Mouse (Mus musculus): ENCODE data around the gene Exoc3l2.
"Not testable (repeated sequence)": the region's sequence is repeated elsewhere in the genome, so short reads cannot be mapped to it uniquely, and the experiment has no call there.

Gene Exoc3l2

GRCm38 (mm10) chr7:19489525-19489924 is 26.4 kb downstream of the Exoc3l2 start:
- no peak for DNase-seq (ENCODE audit: low spot score in 2 of 2)

- DNase-seq (ENCODE audit: low spot score in 2 of 2), result no peak
Observed at GRCm38 (mm10) chr7:19491731-19492130, 28.6 kb downstream of the Exoc3l2 start.

GRCm38 (mm10) chr7:19494751-19495474 is 31.8 kb downstream of the Exoc3l2 start:
- DNase-seq (ENCODE audit: low spot score in 2 of 2), result no peak

- DNase-seq (ENCODE audit: low spot score in 2 of 2), result no peak
Observed at GRCm38 (mm10) chr7:19495521-19496213, 32.5 kb downstream of the Exoc3l2 start.

GRCm38 (mm10) chr7:19496214-19496555 is 33.1 kb downstream of the Exoc3l2 start:
- no peak for DNase-seq (ENCODE audit: low spot score in 2 of 2)

GRCm38 (mm10) chr7:19498326-19498725 is 35.2 kb downstream of the Exoc3l2 start:
- no peak for DNase-seq (ENCODE audit: low spot score in 2 of 2)

- no peak for DNase-seq (ENCODE audit: low spot score in 2 of 2)
Observed at GRCm38 (mm10) chr7:19500420-19501363, 37.6 kb downstream of the Exoc3l2 start.

- no peak for DNase-seq (ENCODE audit: low spot score in 2 of 2)
Observed at GRCm38 (mm10) chr7:19501658-19502057, 38.5 kb downstream of the Exoc3l2 start.

GRCm38 (mm10) chr7:19503481-19504068 is 40.4 kb downstream of the Exoc3l2 start:
- DNase-seq (ENCODE audit: low spot score in 2 of 2), result peak; percentile 19 to 51

- no peak for DNase-seq (ENCODE audit: low spot score in 2 of 2)
Observed at GRCm38 (mm10) chr7:19506326-19506725, 43.2 kb downstream of the Exoc3l2 start.

- peak; percentile 28 to 29 for DNase-seq (ENCODE audit: low spot score in 2 of 2)
Observed at GRCm38 (mm10) chr7:19506969-19507611, 44.0 kb downstream of the Exoc3l2 start.

GRCm38 (mm10) chr7:19507612-19507981 is 44.5 kb downstream of the Exoc3l2 start:
- DNase-seq (ENCODE audit: low spot score in 2 of 2), result no peak

- DNase-seq (ENCODE audit: low spot score in 2 of 2), result peak; percentile 96 to 97
Observed at GRCm38 (mm10) chr7:19508150-19508923, 45.2 kb downstream of the Exoc3l2 start, which contains the start of the genes Bloc1s3 and Trappc6a. Gene Bloc1s3 (minus strand): TSS chr7:19508367. Gene Trappc6a (plus strand): TSS chr7:19508395.

GRCm38 (mm10) chr7:19508924-19509568 is 45.9 kb downstream of the Exoc3l2 start:
- no peak for DNase-seq (ENCODE audit: low spot score in 2 of 2)

GRCm38 (mm10) chr7:19509786-19510185 is 46.7 kb downstream of the Exoc3l2 start:
- DNase-seq (ENCODE audit: low spot score in 2 of 2), result no peak

- DNase-seq (ENCODE audit: low spot score in 2 of 2), result not testable (repeated sequence)
Observed at GRCm38 (mm10) chr7:19511934-19512333, 48.8 kb downstream of the Exoc3l2 start.

- no peak for DNase-seq (ENCODE audit: low spot score in 2 of 2)
Observed at GRCm38 (mm10) chr7:19512353-19512752, 49.2 kb downstream of the Exoc3l2 start.

- DNase-seq (ENCODE audit: low spot score in 2 of 2), result no peak
Observed at GRCm38 (mm10) chr7:19517652-19518365, 54.7 kb downstream of the Exoc3l2 start, which contains the start of gene Nkpd1. Gene Nkpd1 (plus strand): TSS chr7:19517838.

- no peak for DNase-seq (ENCODE audit: low spot score in 2 of 2)
Observed at GRCm38 (mm10) chr7:19520032-19520431, 56.9 kb downstream of the Exoc3l2 start.

Measured in right cerebral cortex, adult 2 months (tissue).